Mouse (Mus musculus) urinary bladder, adult 18-20 months (tissue): ENCODE data around the gene Suox.
"Not testable (repeated sequence)": the region's sequence is repeated elsewhere in the genome, so short reads cannot be mapped to it uniquely, and the experiment has no call there.

Experiments used
- DNase-seq, 2 experiments: peaks; one replicate each; pipeline ENCODE4 v3.0.0; 2022; ENCODE audit warnings: low spot score in 2 of 2, mixed read lengths in 2 of 2

Gene Suox

GRCm38 (mm10) chr10:128627398-128628317, 46.2 kb downstream of the Suox start:
- DNase-seq: no peak

- peak; percentile 77 to 84 for DNase-seq
These were observed 47.3 kb downstream of the Suox start, which contains the start of gene Rps26 for GRCm38 (mm10) chr10:128626311-128627310. Gene Rps26 (minus strand): TSS chr10:128626747.

DNA sequence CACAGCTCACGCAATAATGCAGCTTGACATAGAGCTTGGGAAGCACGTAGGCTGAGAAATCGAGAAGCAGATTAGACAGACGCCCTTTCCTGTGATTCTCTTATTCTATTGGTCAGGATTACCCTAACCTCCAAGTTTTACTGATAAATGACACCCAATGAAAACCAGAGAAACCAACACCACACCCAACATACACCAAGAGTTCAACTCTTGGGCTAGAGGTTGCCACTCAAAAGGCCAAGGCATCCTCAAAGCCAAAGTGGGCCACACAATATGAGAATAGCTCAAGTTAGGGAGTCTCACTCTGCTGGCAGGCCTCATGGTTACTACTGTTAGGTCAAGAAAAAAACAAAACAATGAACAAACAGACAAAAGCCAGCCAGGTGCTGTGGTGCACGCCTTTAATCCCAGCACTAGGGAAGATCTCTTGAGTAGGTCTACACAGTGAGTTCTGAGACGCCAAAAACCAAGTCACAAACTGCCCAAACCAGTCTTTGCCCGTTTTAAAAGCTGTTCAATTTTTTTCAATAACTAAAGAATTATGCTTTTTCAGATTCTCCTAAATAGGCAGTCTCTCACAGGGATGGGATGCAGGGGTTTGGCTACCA, 48.5 kb downstream of the Suox start:
- DNase-seq: no peak

GRCm38 (mm10) chr10:128623106-128623613, 50.7 kb downstream of the Suox start:
- DNase-seq: not testable (repeated sequence)

- DNase-seq: no peak
These were observed 51.2 kb downstream of the Suox start for GRCm38 (mm10) chr10:128622702-128623101.

GRCm38 (mm10) chr10:128621986-128622520, 51.8 kb downstream of the Suox start:
- no peak for DNase-seq

DNA sequence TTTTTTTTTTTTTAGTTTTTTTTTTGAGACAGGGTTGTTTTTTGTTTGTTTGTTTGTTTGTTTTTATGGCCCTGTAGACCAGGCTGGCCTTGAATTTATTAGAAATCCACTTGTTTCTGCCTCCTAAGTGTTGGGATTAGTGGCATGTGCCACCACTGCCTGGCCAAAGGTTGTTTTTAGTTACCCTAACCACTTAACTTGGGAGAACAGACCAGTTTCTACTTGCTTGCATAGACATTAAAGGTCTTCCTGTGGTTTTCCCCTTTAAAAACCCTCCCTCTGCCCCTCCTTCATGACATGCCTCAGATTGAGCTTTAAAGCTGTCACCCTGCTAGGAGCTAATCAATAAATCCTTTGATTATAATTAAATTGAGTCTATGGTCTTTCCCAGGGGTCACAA, 53.6 kb downstream of the Suox start:
- DNase-seq: no peak
